Mouse (Mus musculus) limb, embryonic 10.5 days (tissue): Measurements from ENCODE around the gene Kcnma1. TPM values are rescaled to one million over a fixed set of nuclear protein-coding genes. Genes with fewer than 3 reads are reported as not detected.

Experiments used
- DNase-seq: peaks from one replicate; pipeline ENCODE4 v3.0.0-alpha.2; 2017; ENCODE audit warnings: low spot score
- H3K27ac ChIP-seq: fragments of 300-500 bp; sonication (generic); 2 replicates; pipeline ENCODE4 v1.5.1; 2016; ENCODE audit warnings: mild to moderate bottlenecking
- H3K27me3 ChIP-seq: fragments of 300-500 bp; sonication (generic); 2 replicates; pipeline ENCODE4 v1.6.1; 2016; ENCODE audit warnings: low read depth, mild to moderate bottlenecking; ENCODE audit not compliant: poor library complexity, severe bottlenecking
- H3K36me3 ChIP-seq: fragments of 300-500 bp; sonication (generic); 2 replicates; pipeline ENCODE4 v1.6.1; 2016; ENCODE audit warnings: mild to moderate bottlenecking, moderate library complexity
- H3K4me1 ChIP-seq: fragments of 300-500 bp; sonication (generic); 2 replicates; pipeline ENCODE4 v1.6.1; 2016
- H3K4me3 ChIP-seq: fragments of 300-500 bp; sonication (generic); 2 replicates; pipeline ENCODE4 v1.5.1; 2016; ENCODE audit warnings: mild to moderate bottlenecking, moderate library complexity
- H3K9me3 ChIP-seq: fragments of 300-500 bp; sonication (generic); replicated peaks from 2 replicates; pipeline ENCODE4 v1.6.1; 2016; ENCODE audit warnings: mild to moderate bottlenecking
- WGBS: fragments of 180-500 bp; shearing (Covaris S2); methylation state at CpG from one replicate; pipeline ENCODE4 v1.1.7; 2016; 5-methylcytosine and 5-hydroxymethylcytosine counted together
- polyA plus RNA-seq: library from polyadenylated mRNA; unstranded; fragments of >200 nt; fragmentation: Nextera tagmentation; extraction: Ambion mirVana; gene quantifications from 2 replicates; pipeline ENCODE4 v1.2.1, GENCODE M21; 2016

Kcnma1 gene
- polyA plus RNA-seq, 1 experiment from 2014 or later: 0.86 TPM

GRCm38 (mm10) chr14:23509792-23510191 is 504.5 kb downstream of the Kcnma1 start:
- Histone ChIP-seq H3K36me3 (no peaks in the 10 kb centered on the region), H3K27me3 (peaks cover 5% of the 10 kb centered on the region), H3K27ac (no peak overlapping the region), H3K4me3 (no peak overlapping the region), H3K4me1 (no peaks in the 10 kb centered on the region; the same call in 1 of the 2 replicates), H3K9me3 (no peaks in the 10 kb centered on the region)
- DNase-seq: no peak
- WGBS: 71% methylated on average over 5 of the region's 5 CpGs

- no peaks in the 10 kb centered on the region for H3K9me3 ChIP-seq
- WGBS: 24% methylated on average over 8 of the region's 8 CpGs
- DNase-seq: peak; percentile 38
- peak overlapping the region; percentile 56; the same call in 1 of the 2 replicates for H3K27ac ChIP-seq
- H3K36me3 ChIP-seq: no peaks in the 10 kb centered on the region
- no peaks in the 10 kb centered on the region for H3K27me3 ChIP-seq
- H3K4me1 ChIP-seq: peaks cover 18% of the 10 kb centered on the region
- no peak overlapping the region for H3K4me3 ChIP-seq
These were observed 512.0 kb downstream of the Kcnma1 start for GRCm38 (mm10) chr14:23502236-23502790.

- Histone ChIP-seq H3K4me3 (no peak overlapping the region), H3K27ac (no peak overlapping the region), H3K4me1 (peaks cover 19% of the 10 kb centered on the region), H3K9me3 (no peaks in the 10 kb centered on the region), H3K36me3 (no peaks in the 10 kb centered on the region), H3K27me3 (no peaks in the 10 kb centered on the region)
- no peak for DNase-seq
- 91% methylated on average over 3 of the region's 3 CpGs for WGBS
These were observed 517.5 kb downstream of the Kcnma1 start for GRCm38 (mm10) chr14:23496801-23497200.

GRCm38 (mm10) chr14:23496236-23496740 is 518.0 kb downstream of the Kcnma1 start:
- 83% methylated on average over 4 of the region's 4 CpGs for WGBS
- no peaks in the 10 kb centered on the region for H3K27me3 ChIP-seq
- no peaks in the 10 kb centered on the region for H3K36me3 ChIP-seq
- no peak overlapping the region for H3K4me3 ChIP-seq
- no peak overlapping the region for H3K27ac ChIP-seq
- peaks cover 14% of the 10 kb centered on the region for H3K4me1 ChIP-seq
- no peak for DNase-seq
- H3K9me3 ChIP-seq: no peaks in the 10 kb centered on the region

GRCm38 (mm10) chr14:23494496-23494800 is 519.8 kb downstream of the Kcnma1 start:
- peaks cover 11% of the 10 kb centered on the region for H3K4me1 ChIP-seq
- H3K4me3 ChIP-seq: no peak overlapping the region
- H3K9me3 ChIP-seq: no peaks in the 10 kb centered on the region
- no peaks in the 10 kb centered on the region for H3K36me3 ChIP-seq
- H3K27me3 ChIP-seq: no peaks in the 10 kb centered on the region
- H3K27ac ChIP-seq: no peak overlapping the region
- 87% methylated on average over 3 of the region's 3 CpGs for WGBS
- no peak for DNase-seq

- no peaks in the 10 kb centered on the region for H3K27me3 ChIP-seq
- no peak overlapping the region for H3K27ac ChIP-seq
- H3K4me1 ChIP-seq: peaks cover 11% of the 10 kb centered on the region
- H3K9me3 ChIP-seq: no peaks in the 10 kb centered on the region
- no peak for DNase-seq
- no peaks in the 10 kb centered on the region for H3K36me3 ChIP-seq
- H3K4me3 ChIP-seq: no peak overlapping the region
- WGBS: 87% methylated on average over 8 of the region's 8 CpGs
These were observed 520.4 kb downstream of the Kcnma1 start for GRCm38 (mm10) chr14:23493750-23494495.

- Histone ChIP-seq H3K27ac (no peak overlapping the region), H3K4me3 (no peak overlapping the region), H3K27me3 (no peaks in the 10 kb centered on the region), H3K4me1 (peaks cover 11% of the 10 kb centered on the region), H3K36me3 (no peaks in the 10 kb centered on the region), H3K9me3 (no peaks in the 10 kb centered on the region)
- DNase-seq: no peak
- WGBS: 85% methylated on average over 9 of the region's 9 CpGs
These were observed 521.5 kb downstream of the Kcnma1 start for GRCm38 (mm10) chr14:23492581-23493360.

- DNase-seq: no peak
- Histone ChIP-seq H3K9me3 (no peaks in the 10 kb centered on the region), H3K4me1 (peaks cover 11% of the 10 kb centered on the region), H3K36me3 (no peaks in the 10 kb centered on the region), H3K27me3 (no peaks in the 10 kb centered on the region), H3K4me3 (no peak overlapping the region), H3K27ac (no peak overlapping the region)
- WGBS: 17% methylated on average over 2 of the region's 2 CpGs
These were observed 522.9 kb downstream of the Kcnma1 start for GRCm38 (mm10) chr14:23491359-23491758.

GRCm38 (mm10) chr14:23486687-23487086 is 527.6 kb downstream of the Kcnma1 start:
- 95% methylated on average over 1 of the region's 1 CpGs for WGBS
- no peak for DNase-seq

GRCm38 (mm10) chr14:23485802-23486500 is 528.3 kb downstream of the Kcnma1 start:
- no peak for DNase-seq
- Histone ChIP-seq H3K9me3 (no peaks in the 10 kb centered on the region), H3K27me3 (0 out of 2 replicates have a peak, but pooled peaks cover 3% of the 10 kb centered on the region), H3K36me3 (no peaks in the 10 kb centered on the region), H3K27ac (no peak overlapping the region), H3K4me1 (no peaks in the 10 kb centered on the region), H3K4me3 (no peak overlapping the region)
- 79% methylated on average over 7 of the region's 7 CpGs for whole genome bisulfite sequencing

More at GRCm38 (mm10) chr14:23486687-23487086, 527.6 kb downstream of the Kcnma1 start:
- no peaks in the 10 kb centered on the region for H3K36me3 ChIP-seq
- 0 out of 2 replicates have a peak, but pooled peaks cover 3% of the 10 kb centered on the region for H3K27me3 ChIP-seq
- H3K4me3 ChIP-seq: no peak overlapping the region
- no peaks in the 10 kb centered on the region for H3K9me3 ChIP-seq
- no peak overlapping the region for H3K27ac ChIP-seq
- no peaks in the 10 kb centered on the region for H3K4me1 ChIP-seq

GRCm38 (mm10) chr14:23475129-23475528 is 539.2 kb downstream of the Kcnma1 start:
- 89% methylated on average over 4 of the region's 4 CpGs for WGBS
- Histone ChIP-seq H3K4me3 (no peak overlapping the region), H3K4me1 (peaks cover 22% of the 10 kb centered on the region), H3K36me3 (no peaks in the 10 kb centered on the region), H3K27me3 (no peaks in the 10 kb centered on the region), H3K9me3 (no peaks in the 10 kb centered on the region), H3K27ac (no peak overlapping the region)
- no peak for DNase-seq

- Histone ChIP-seq H3K4me1 (peaks cover 33% of the 10 kb centered on the region), H3K27ac (no peak overlapping the region), H3K27me3 (no peaks in the 10 kb centered on the region), H3K9me3 (no peaks in the 10 kb centered on the region), H3K36me3 (no peaks in the 10 kb centered on the region), H3K4me3 (no peak overlapping the region)
- DNase-seq: no peak
- 93% methylated on average over 2 of the region's 2 CpGs for WGBS
These were observed 544.2 kb downstream of the Kcnma1 start for GRCm38 (mm10) chr14:23470071-23470470.
